Mouse (Mus musculus) erythroblast, adult 5-6 weeks (primary cell): Measurements from ENCODE around the gene A730061H03Rik. TPM values are rescaled to one million over a fixed set of nuclear protein-coding genes. Genes with fewer than 3 reads are reported as not detected.
A peak's percentile ranks its signal among the peaks of the same experiment; 100 is the strongest.

Experiments used
- ATAC-seq: replicated peaks from 2 replicates; pipeline ENCODE4 v1.8.0; 2016; ENCODE audit warnings: moderate number of reproducible peaks, mild to moderate bottlenecking, moderate TSS enrichment, inconsistent platforms; ENCODE audit not compliant: poor library complexity, low FRiP score, severe bottlenecking
- total RNA-seq, 2 experiments: library from RNA; stranded (forward) in 1 of 2; stranded (reverse) in 1 of 2; fragments of 150-400 nt in 1 of 2; fragments of 200-764, 138-1000 nt in 1 of 2; gene quantifications; 2 replicates each; pipeline versions ENCODE4 v1.2.3 to v1.2.4; 2015 to 2017; ENCODE audit warnings: low replicate concordance in 2 of 2

The A730061H03Rik gene
- total RNA-seq, 2 experiments from 2014 or later, result 4.8 TPM; not detected in 1

DNA sequence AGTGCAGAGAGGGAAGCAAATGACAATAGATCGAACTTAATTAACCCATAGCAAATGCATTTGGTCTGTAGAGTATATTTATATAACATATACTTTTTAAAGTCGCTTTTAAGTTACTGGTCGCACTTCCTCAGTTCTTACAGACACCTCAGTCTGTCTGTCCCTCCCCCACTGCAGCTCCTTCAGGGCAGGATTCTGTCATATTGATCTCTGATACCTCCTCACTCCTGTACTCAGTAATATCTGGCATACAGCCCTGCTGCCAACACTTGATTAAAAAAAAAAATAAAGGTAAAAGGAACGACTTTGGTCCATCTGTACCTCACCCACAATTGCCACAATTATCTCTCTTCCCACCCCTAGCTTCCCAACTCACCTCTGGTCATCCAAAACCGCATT, 24.1 kb upstream of the A730061H03Rik start:
- ATAC-seq, result no peak

- ATAC-seq, result no peak
Observed at GRCm38 (mm10) chr14:55581981-55582681, 21.9 kb upstream of the A730061H03Rik start.

- ATAC-seq, result no peak
Observed at GRCm38 (mm10) chr14:55580731-55581130, 20.5 kb upstream of the A730061H03Rik start.

DNA sequence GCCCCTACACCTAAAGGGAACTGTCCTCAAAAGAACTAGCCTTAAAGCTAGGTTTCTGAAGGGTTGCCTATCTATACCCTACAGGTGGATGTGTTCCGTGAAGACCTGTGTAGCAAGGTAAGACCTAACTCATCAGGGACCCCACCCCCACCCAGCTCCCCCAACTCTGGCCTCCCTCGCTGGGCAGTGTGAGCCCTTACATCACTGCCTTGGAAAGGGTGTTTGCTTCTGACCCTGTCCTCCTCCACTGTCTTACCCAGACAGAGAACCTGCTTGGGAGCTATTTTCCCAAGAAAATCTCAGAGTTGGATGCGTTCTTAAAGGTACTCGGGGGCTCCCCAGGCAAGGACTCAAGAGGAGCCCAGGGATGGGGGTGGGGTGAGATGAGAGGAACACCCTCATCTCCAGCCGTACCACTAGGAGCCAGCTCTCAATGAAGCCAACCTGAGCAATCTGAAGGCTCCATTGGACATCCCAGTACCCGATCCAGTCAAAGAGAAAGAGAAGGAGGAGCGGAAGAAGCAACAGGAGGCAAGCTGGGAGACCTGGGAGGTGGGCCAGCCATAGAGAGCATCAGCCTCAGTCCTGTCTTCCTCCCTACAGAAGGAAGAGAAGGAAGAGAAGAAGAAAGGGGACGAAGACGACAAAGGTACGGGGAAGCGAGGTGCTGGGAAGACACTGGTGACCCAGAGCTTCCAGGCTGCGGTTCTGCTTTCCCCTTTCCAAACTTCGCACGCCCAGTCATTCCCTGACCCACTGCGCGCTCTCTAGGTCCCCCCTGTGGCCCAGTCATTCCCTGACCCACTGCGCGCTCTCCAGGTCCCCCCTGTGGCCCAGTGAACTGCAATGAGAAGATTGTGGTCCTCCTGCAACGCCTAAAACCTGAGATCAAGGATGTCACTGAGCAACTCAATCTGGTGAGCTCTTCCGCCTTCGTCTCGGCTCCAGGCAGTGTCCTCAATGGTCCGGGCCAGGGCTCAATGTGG, 19.6 kb upstream of the A730061H03Rik start:
- ATAC-seq, result no peak

GRCm38 (mm10) chr14:55578668-55579269, 18.6 kb upstream of the A730061H03Rik start:
- ATAC-seq, result peak; percentile 62

GRCm38 (mm10) chr14:55577871-55578667, 17.9 kb upstream of the A730061H03Rik start, which contains the start of gene Psme1:
TSS of gene Psme1 (plus strand) at chr14:55578123.
- ATAC-seq, result peak; percentile 78

DNA sequence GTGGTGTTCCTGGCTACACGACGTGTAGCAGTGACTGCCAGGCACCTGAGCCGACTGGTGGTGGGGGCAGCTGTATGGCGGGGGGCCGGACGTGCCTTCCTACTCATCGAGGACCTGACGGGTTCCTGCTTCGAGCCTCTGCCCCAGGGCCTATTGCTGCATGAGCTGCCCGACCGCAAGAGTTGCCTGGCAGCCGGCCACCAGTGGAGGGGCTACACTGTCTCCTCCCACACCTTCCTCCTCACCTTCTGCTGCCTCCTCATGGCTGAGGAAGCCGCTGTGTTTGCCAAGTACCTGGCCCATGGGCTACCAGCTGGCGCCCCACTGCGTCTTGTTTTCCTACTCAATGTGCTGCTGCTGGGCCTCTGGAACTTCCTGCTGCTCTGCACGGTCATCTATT, 16.2 kb upstream of the A730061H03Rik start:
- ATAC-seq, result no peak

DNA sequence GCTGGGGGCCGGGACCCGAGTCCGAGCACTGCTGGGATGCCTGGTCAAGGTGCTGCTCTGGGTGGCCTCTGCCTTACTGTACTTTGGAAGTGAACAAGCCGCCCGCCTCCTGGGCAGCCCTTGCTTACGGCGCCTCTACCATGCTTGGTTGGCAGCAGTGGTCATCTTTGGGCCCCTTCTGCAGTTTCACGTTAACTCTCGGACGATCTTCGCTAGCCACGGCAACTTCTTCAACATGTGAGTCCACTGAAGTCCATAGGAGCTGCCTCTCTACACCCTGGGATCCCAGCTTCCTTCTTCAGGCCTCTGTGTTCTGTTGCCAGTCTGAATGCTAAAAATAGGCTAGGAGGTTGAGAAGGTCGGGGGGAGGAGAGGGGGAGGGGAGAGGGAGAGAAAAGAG, 15.5 kb upstream of the A730061H03Rik start:
- ATAC-seq, result no peak

DNA sequence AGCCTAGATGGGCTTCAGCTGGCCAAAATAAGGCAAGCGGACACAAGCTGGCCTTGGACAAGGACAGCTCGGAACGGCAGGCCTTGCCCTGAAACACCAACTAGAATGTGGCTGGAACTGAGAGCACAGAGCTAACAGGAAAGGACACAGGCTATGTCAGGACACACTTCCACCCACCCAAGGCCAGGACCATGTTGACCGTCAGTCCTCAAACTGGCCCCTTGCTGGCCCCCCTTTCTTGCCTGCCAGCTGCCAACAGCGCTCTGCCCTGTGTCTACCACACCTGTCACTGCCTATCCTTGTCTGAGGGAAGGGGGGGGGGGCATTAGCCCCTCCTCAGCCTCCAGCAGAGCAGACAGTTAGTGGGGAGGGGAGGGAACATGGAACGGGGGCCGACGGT, 15.1 kb upstream of the A730061H03Rik start, which contains the start of gene Fitm1:
Gene Fitm1 (plus strand): TSS at position 316 of the 400 bp plus-strand sequence.
- no peak for ATAC-seq

DNA sequence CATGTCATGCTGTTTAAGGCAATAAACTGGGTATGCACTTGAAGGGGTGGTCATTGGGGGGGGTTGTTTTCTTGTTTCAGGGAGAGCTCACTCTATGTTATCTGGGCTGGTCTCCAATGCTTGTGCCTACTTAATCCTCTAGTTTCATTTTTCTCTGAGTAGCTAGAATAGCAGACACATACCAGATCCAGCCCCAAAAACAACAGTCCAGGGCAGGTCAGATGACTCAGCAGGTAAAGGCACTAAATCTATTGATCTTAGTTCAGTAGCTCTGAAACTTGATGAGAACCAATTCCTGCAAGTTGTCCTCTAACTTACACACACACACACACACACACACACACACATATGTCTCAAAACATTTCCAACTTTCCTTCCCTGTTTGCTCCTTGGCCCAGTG, 11.6 kb upstream of the A730061H03Rik start:
- ATAC-seq, result no peak

DNA sequence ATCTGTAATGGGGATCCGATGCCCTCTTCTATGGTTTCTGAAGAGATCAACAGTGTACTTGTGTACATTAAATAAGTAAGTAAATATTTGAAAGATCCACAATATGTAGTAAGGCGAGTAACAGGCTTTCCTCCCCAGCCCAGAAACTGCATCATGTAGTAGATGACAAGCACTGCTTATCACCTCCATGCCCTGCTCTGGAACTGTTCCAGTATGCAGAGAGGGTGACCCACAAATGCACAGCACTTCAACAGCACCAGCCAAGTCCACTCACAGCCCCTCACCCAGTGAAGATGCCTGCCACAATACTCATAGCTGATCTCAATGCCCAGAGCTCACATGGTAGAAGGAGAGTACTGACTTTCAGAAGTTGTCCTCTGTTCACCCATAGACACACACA, 10.4 kb upstream of the A730061H03Rik start:
- peak; percentile 34; the same call in 1 of the 2 replicates for ATAC-seq

DNA sequence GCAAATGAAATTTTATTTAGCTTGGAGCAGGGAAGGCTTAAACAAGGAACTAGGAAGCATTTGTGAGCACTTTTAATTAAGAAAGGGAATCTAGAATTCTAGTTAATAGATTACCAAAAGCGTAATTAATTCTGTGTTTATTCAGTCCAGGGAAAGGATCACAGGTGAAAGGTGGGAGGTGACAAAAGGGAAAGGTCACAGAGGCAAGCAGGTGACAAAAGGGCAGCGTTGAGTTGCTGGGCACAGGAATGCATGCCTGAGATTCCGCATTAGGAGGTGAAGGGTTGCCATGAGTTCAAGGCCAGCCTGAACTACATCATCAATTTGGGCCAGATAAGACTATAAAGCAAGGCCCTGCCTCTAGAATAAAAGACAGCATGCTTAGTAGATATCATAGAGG, 7.3 kb upstream of the A730061H03Rik start:
- ATAC-seq, result no peak

- no peak for ATAC-seq
Observed at GRCm38 (mm10) chr14:55565748-55566147, 5.5 kb upstream of the A730061H03Rik start.

DNA sequence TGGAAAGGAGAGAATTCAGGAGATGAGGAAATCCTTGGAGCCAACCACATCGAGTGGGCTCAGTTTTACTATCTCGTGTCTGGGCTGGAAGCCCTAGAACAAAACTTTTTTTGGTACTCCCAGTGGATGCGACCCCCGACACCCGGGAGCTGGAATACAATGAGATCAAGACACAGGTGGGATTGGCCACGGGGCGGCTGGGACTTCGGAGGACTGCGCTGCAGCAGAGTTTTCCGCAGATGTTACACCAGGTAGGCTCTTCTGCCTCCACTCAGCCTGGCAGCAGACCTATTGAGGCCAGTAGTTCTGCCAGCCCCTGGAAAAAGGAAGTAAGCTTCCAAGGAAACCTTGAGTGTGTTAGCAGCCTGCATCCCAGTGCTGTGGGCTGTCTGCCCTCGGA, 3.0 kb upstream of the A730061H03Rik start:
- ATAC-seq, result no peak

DNA sequence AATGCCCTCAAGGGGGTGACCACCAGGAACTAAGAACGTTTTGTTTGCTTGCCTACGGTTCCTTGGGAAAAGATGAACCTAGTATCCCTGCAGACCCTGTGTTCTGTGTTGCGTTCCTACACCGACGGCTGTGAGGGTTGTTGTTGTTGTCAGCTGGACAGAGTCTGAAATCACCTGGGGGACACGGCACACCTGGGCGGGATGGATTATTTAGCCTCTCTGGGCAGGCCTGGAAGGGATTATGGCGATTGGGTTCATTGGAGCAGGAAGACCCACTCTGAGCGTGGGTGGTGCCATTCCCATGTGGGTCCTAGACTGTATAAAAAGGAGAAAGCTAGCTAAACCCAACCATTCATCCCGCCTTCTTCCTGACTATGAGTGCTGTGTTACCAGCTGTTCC, 1.7 kb upstream of the A730061H03Rik start:
- ATAC-seq, result no peak

DNA sequence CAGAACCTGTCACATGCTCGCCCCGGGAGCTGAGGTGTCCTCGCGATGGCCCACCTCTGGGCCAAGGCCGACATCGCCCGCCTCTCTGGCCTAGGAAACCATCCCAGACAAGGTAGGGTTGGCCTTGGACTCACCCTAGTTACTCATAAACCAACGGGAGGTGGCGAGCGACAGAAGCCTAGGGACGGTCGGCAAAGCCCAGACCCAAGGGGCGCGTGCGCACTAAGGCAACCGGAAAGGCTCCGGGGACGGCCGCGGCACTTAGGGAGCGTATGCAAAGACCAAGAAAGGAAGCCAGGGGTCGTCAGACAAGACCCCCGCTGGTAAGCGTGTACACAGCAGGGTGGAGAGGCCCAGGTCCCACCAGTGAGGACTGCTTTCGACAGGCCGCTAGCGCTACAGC, 406 bp downstream of the A730061H03Rik start, which contains the start of gene Dcaf11:
Gene Dcaf11 (plus strand): TSS at position 208 of the 403 bp plus-strand sequence.
- peak; percentile 76 for ATAC-seq

DNA sequence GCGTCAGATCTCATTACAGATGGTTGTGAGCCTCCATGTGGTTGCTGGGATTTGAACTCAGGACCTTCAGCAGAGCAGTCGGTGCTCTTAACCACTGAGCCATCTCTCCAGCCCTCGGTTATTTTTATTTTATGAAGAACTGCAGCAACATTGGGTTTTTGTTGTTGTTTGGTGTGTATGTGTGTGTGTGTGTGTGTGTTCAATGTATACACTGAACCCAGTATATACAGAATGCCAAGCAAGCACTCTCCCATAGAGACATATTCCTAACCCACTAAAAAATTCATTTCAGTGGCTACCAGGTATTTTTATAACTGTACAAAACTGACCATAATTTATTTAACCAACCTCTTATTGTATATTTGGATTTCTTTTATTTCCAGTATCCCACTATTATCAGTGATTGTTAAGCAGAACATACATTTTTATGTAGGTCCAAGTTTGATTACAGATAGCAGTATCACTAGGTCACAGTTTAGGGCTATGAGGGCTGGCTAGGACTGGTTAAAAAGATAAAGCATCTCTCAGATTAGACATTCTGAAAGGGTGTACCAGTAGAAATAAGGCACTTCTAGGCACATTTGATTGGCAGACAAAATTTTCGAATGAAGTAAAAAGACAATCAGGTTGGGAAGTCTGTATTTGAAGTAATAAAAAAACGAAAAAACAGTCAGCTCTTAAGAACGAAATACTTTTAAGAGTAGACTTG, 1.3 kb downstream of the A730061H03Rik start:
- no peak for ATAC-seq

GRCm38 (mm10) chr14:55557587-55557986, 2.6 kb downstream of the A730061H03Rik start:
- no peak for ATAC-seq

GRCm38 (mm10) chr14:55557003-55557402, 3.2 kb downstream of the A730061H03Rik start:
- no peak for ATAC-seq
